Mouse (Mus musculus) macrophage (primary cell): Measurements from ENCODE around the gene Mamdc2. TPM values are rescaled to one million over a fixed set of nuclear protein-coding genes. Genes with fewer than 3 reads are reported as not detected.

Experiments used
- H3K27ac ChIP-seq: fragments of 350-480 bp; formaldehyde crosslinking; 2 replicates; pipeline ENCODE4 v1.9.0; 2021
- H3K36me3 ChIP-seq: fragments of 350-480 bp; formaldehyde crosslinking; 2 replicates; pipeline ENCODE4 v1.9.0; 2021; ENCODE audit errors: inconsistent target
- H3K4me3 ChIP-seq: fragments of 350-480 bp; formaldehyde crosslinking; 2 replicates; pipeline ENCODE4 v1.9.0; 2021; ENCODE audit errors: inconsistent target
- H3K79me2 ChIP-seq: fragments of 350-480 bp; formaldehyde crosslinking; 2 replicates; pipeline ENCODE4 v1.9.0; 2021; ENCODE audit errors: inconsistent target
- WGBS: methylation state at CpG from one replicate; pipeline ENCODE4 v1.1.7; 2026; ENCODE audit warnings: inconsistent platforms; ENCODE audit not compliant: missing documents; 5-methylcytosine and 5-hydroxymethylcytosine counted together
- polyA plus RNA-seq: library from polyadenylated mRNA; stranded (reverse); fragments of 250-400 nt; gene quantifications from 3 replicates; pipeline ENCODE4 v1.2.4, GENCODE M21; 2018; ENCODE audit warnings: inconsistent platforms

Gene Mamdc2
- polyA plus RNA-seq, 1 experiment from 2014 or later, result 1.6 TPM

- no peaks in the 10 kb centered on the region for H3K79me2 ChIP-seq
- H3K27ac ChIP-seq, result no peak overlapping the region
- no peak overlapping the region for H3K4me3 ChIP-seq
- WGBS, result 94% methylated on average over 5 of the region's 5 CpGs
- no peaks in the 10 kb centered on the region for H3K36me3 ChIP-seq
Observed at GRCm38 (mm10) chr19:23357253-23357652, 91.0 kb downstream of the Mamdc2 start.

GRCm38 (mm10) chr19:23354738-23355137, 93.5 kb downstream of the Mamdc2 start:
- Histone ChIP-seq H3K79me2 (no peaks in the 10 kb centered on the region), H3K4me3 (no peak overlapping the region), H3K27ac (no peak overlapping the region), H3K36me3 (no peaks in the 10 kb centered on the region)
- WGBS, result 32% methylated on average over 6 of the region's 6 CpGs

- H3K4me3 ChIP-seq, result no peak overlapping the region
- WGBS, result 73% methylated on average over 9 of the region's 9 CpGs
- H3K27ac ChIP-seq, result no peak overlapping the region
- no peaks in the 10 kb centered on the region for H3K36me3 ChIP-seq
- no peaks in the 10 kb centered on the region for H3K79me2 ChIP-seq
Observed at GRCm38 (mm10) chr19:23353881-23354401, 94.3 kb downstream of the Mamdc2 start.

- Histone ChIP-seq H3K79me2 (no peaks in the 10 kb centered on the region), H3K27ac (no peak overlapping the region), H3K36me3 (no peaks in the 10 kb centered on the region), H3K4me3 (no peak overlapping the region)
- 14% methylated on average over 8 of the region's 8 CpGs for WGBS
Observed at GRCm38 (mm10) chr19:23353161-23353560, 95.1 kb downstream of the Mamdc2 start.

GRCm38 (mm10) chr19:23351808-23352491, 96.3 kb downstream of the Mamdc2 start:
- no peaks in the 10 kb centered on the region for H3K36me3 ChIP-seq
- H3K4me3 ChIP-seq, result no peak overlapping the region
- H3K79me2 ChIP-seq, result no peaks in the 10 kb centered on the region
- WGBS, result 83% methylated on average over 13 of the region's 13 CpGs
- H3K27ac ChIP-seq, result no peak overlapping the region

GRCm38 (mm10) chr19:23349930-23350329, 98.3 kb downstream of the Mamdc2 start:
- Histone ChIP-seq H3K27ac (no peak overlapping the region), H3K36me3 (no peaks in the 10 kb centered on the region), H3K4me3 (no peak overlapping the region), H3K79me2 (no peaks in the 10 kb centered on the region)
- WGBS, result 87% methylated on average over 2 of the region's 2 CpGs

GRCm38 (mm10) chr19:23342782-23343181, 105.5 kb downstream of the Mamdc2 start:
- Histone ChIP-seq H3K79me2 (no peaks in the 10 kb centered on the region), H3K27ac (no peak overlapping the region), H3K36me3 (no peaks in the 10 kb centered on the region), H3K4me3 (no peak overlapping the region)
- 100% methylated on average over 3 of the region's 3 CpGs for WGBS

- 93% methylated on average over 1 of the region's 1 CpGs for WGBS
- Histone ChIP-seq H3K79me2 (no peaks in the 10 kb centered on the region), H3K4me3 (no peak overlapping the region), H3K27ac (no peak overlapping the region), H3K36me3 (no peaks in the 10 kb centered on the region)
Observed at GRCm38 (mm10) chr19:23332883-23333282, 115.4 kb downstream of the Mamdc2 start.

GRCm38 (mm10) chr19:23330842-23331241, 117.4 kb downstream of the Mamdc2 start:
- H3K79me2 ChIP-seq, result no peaks in the 10 kb centered on the region
- no peaks in the 10 kb centered on the region for H3K36me3 ChIP-seq
- no peak overlapping the region for H3K27ac ChIP-seq
- WGBS, result 92% methylated on average over 6 of the region's 6 CpGs
- no peak overlapping the region for H3K4me3 ChIP-seq

- no peaks in the 10 kb centered on the region for H3K36me3 ChIP-seq
- H3K79me2 ChIP-seq, result no peaks in the 10 kb centered on the region
- no peak overlapping the region for H3K27ac ChIP-seq
- 94% methylated on average over 2 of the region's 2 CpGs for WGBS
- no peak overlapping the region for H3K4me3 ChIP-seq
Observed at GRCm38 (mm10) chr19:23329346-23329745, 118.9 kb downstream of the Mamdc2 start.

- Histone ChIP-seq H3K79me2 (no peaks in the 10 kb centered on the region), H3K36me3 (no peaks in the 10 kb centered on the region), H3K27ac (no peak overlapping the region), H3K4me3 (no peak overlapping the region)
- 93% methylated on average over 3 of the region's 3 CpGs for WGBS
Observed at GRCm38 (mm10) chr19:23327056-23327640, 121.1 kb downstream of the Mamdc2 start.

- 13% methylated on average over 3 of the region's 3 CpGs for WGBS
- Histone ChIP-seq H3K36me3 (no peaks in the 10 kb centered on the region), H3K4me3 (no peak overlapping the region), H3K27ac (no peak overlapping the region), H3K79me2 (no peaks in the 10 kb centered on the region)
Observed at GRCm38 (mm10) chr19:23323107-23323506, 125.1 kb downstream of the Mamdc2 start.

- WGBS, result 89% methylated on average over 5 of the region's 5 CpGs
- Histone ChIP-seq H3K4me3 (no peak overlapping the region), H3K79me2 (no peaks in the 10 kb centered on the region), H3K27ac (no peak overlapping the region), H3K36me3 (no peaks in the 10 kb centered on the region)
Observed at GRCm38 (mm10) chr19:23317989-23318358, 130.3 kb downstream of the Mamdc2 start.

GRCm38 (mm10) chr19:23317295-23317988, 130.8 kb downstream of the Mamdc2 start:
- Histone ChIP-seq H3K79me2 (no peaks in the 10 kb centered on the region), H3K36me3 (no peaks in the 10 kb centered on the region), H3K4me3 (no peak overlapping the region), H3K27ac (no peak overlapping the region)
- 80% methylated on average over 5 of the region's 5 CpGs for WGBS

- WGBS, result 94% methylated on average over 5 of the region's 5 CpGs
- no peak overlapping the region for H3K4me3 ChIP-seq
- no peaks in the 10 kb centered on the region for H3K79me2 ChIP-seq
- no peaks in the 10 kb centered on the region for H3K36me3 ChIP-seq
- H3K27ac ChIP-seq, result no peak overlapping the region
Observed at GRCm38 (mm10) chr19:23316851-23317250, 131.4 kb downstream of the Mamdc2 start.
